Mouse (Mus musculus): ENCODE measurements around the gene Ncaph2. TPM values are rescaled to one million over a fixed set of nuclear protein-coding genes. Genes with fewer than 3 reads are reported as not detected.
A peak's percentile ranks its signal among the peaks of the same experiment; 100 is the strongest.

Ncaph2 gene
- polyA plus RNA-seq, 1 experiment: 185 TPM

DNA sequence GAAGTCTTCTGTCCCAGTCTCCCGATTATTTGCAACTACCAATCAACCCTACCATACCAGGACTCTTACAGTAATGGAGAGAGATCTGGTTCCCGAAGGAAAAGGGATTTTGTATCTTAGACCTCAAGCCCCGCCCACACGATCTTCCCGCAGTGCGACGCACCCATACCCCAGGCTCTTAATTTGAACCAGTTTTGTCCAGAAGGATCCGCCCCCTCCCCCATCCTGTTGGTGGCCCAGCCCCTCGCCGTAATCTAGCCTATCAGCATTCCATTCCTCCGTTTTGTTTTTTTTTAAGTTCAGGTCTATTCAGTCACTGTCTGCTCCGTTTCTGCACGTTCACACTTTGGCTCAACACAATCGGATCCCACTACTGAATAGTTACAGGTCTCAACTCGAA, 853 bp downstream of the Ncaph2 start:
- Histone ChIP-seq H3K4me3 (ENCODE audit: insufficient read depth, poor library complexity, severe bottlenecking) (peak overlapping the region; percentile 94), H3K36me3 (ENCODE audit: control insufficient read depth, insufficient read depth) (peaks cover 61% of the 10 kb centered on the region)
- TF ChIP-seq MYOG (IDR thresholded peaks at IDR 0.05; ENCODE audit: control insufficient read depth, extremely low read depth, insufficient read length) (no peak), MAX (IDR thresholded peaks at IDR 0.05) (peak; percentile 61)

DNA sequence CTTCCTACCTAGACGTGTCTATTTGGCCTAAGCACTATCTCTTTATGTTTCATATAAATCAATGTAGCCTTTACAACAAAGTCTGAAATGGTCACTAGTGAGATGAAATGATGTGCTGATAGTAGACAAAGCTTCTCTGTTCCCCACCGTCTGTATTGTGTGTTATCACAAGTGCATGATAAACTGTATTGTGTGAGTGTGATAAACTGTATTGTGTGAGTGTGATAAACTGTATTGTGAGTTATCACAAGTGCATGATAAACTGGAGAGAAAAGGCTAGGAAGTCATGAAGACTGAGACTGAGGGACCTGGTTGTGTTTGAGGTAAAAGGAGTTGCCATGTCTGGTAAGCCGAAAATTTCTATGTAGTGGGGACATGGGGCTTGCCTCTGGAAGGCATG, 3.3 kb downstream of the Ncaph2 start:
- no peaks in the 10 kb centered on the region for H3K27me3 ChIP-seq (ENCODE audit: control insufficient read depth, insufficient read depth, insufficient read length)
- no peak for TF ChIP-seq CTCF (IDR thresholded peaks at IDR 0.05; ENCODE audit: control insufficient read depth, insufficient read depth, insufficient read length)
- TF ChIP-seq MYOG (IDR thresholded peaks at IDR 0.05; ENCODE audit: control insufficient read depth, extremely low read depth, insufficient read length): no peak
- TF ChIP-seq MAX (IDR thresholded peaks at IDR 0.05): no peak
- no peak for TF ChIP-seq MYOD1 (IDR thresholded peaks at IDR 0.05; ENCODE audit: control insufficient read depth, insufficient read length, low read depth)
- no peak for TF ChIP-seq FOSL1 (IDR thresholded peaks at IDR 0.05; ENCODE audit: insufficient read depth, low read length, poor library complexity, severe bottlenecking)
- no peak for TF ChIP-seq CEBPB (IDR thresholded peaks at IDR 0.05; ENCODE audit: low read depth)
- no peak for TF ChIP-seq USF1 (IDR thresholded peaks at IDR 0.05; ENCODE audit: low read depth)
- H3ac ChIP-seq (ENCODE audit: control insufficient read depth, insufficient read length, low read depth): no peak overlapping the region
- H3K79me2 ChIP-seq (ENCODE audit: control insufficient read depth, insufficient read depth): peaks cover 96% of the 10 kb centered on the region
- peaks cover 67% of the 10 kb centered on the region for H3K79me3 ChIP-seq (ENCODE audit: low read depth)
- H3K36me3 ChIP-seq (ENCODE audit: control insufficient read depth, insufficient read depth): peaks cover 60% of the 10 kb centered on the region
- no peak overlapping the region for H3K4me3 ChIP-seq (ENCODE audit: insufficient read depth, poor library complexity, severe bottlenecking)

More for the DNA sequence above, 853 bp downstream of the Ncaph2 start:
- peaks cover 65% of the 10 kb centered on the region for H3K79me3 ChIP-seq (ENCODE audit: low read depth)
- H3K79me2 ChIP-seq (ENCODE audit: control insufficient read depth, insufficient read depth): peaks cover 89% of the 10 kb centered on the region
- no peaks in the 10 kb centered on the region for H3K27me3 ChIP-seq (ENCODE audit: control insufficient read depth, insufficient read depth, insufficient read length)
- H3ac ChIP-seq (ENCODE audit: control insufficient read depth, insufficient read length, low read depth): peak overlapping the region; percentile 81

DNA sequence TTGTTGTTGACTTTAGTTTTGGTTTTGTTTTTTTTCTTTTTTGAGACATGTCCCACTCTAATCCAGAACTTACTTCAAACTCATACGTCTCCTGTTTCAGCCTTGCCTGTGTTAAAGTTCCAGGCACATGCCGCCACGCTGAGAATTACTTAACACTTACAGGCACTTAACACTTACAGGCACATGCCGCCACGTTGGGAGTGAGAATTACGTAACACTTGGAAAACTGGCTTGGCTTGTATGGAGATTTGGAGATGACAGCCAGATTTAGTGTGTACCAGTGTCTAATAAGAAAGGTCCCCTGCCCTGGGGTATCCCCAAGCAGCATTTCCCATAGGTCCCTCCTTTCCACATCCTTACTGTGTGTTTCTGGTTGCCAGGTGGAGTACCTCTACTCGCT, 7.5 kb downstream of the Ncaph2 start:
- Histone ChIP-seq H3K4me3 (ENCODE audit: insufficient read depth, poor library complexity, severe bottlenecking) (no peak overlapping the region), H3K79me3 (ENCODE audit: low read depth) (peaks cover 37% of the 10 kb centered on the region), H3ac (ENCODE audit: control insufficient read depth, insufficient read length, low read depth) (no peak overlapping the region), H3K36me3 (ENCODE audit: control insufficient read depth, insufficient read depth) (peaks cover 95% of the 10 kb centered on the region), H3K27me3 (ENCODE audit: control insufficient read depth, insufficient read depth, insufficient read length) (no peaks in the 10 kb centered on the region), H3K79me2 (ENCODE audit: control insufficient read depth, insufficient read depth) (peaks cover 54% of the 10 kb centered on the region)
- TF ChIP-seq CTCF (IDR thresholded peaks at IDR 0.05; ENCODE audit: control insufficient read depth, insufficient read depth, insufficient read length) (no peak), MAX (IDR thresholded peaks at IDR 0.05) (no peak), MYOG (IDR thresholded peaks at IDR 0.05; ENCODE audit: control insufficient read depth, extremely low read depth, insufficient read length) (no peak), USF1 (IDR thresholded peaks at IDR 0.05; ENCODE audit: low read depth) (no peak), CEBPB (IDR thresholded peaks at IDR 0.05; ENCODE audit: low read depth) (no peak), MYOD1 (IDR thresholded peaks at IDR 0.05; ENCODE audit: control insufficient read depth, insufficient read length, low read depth) (no peak), FOSL1 (IDR thresholded peaks at IDR 0.05; ENCODE audit: insufficient read depth, low read length, poor library complexity, severe bottlenecking) (no peak)

DNA sequence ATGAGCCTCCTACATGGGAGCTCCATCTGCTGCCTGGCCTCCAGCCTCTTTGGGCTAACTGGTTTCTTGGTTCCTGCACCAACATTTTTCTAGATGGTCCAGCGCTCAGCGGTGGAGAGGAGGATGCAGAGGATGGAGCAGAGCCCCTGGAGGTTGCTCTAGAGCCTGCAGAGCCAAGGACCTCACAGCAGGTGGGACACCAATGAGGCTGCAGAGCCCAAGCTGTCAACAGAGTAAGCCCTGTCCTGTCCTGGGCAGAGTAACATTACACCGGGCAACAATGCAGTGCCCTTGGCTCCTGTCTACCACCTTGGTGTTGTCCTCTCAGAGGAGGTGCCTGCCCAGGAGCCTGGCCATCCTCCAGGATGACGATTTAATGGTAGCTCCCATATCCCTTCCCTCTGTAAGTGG, 9.6 kb downstream of the Ncaph2 start:
- Histone ChIP-seq H3K4me3 (ENCODE audit: insufficient read depth, poor library complexity, severe bottlenecking) (no peak overlapping the region), H3K27me3 (ENCODE audit: control insufficient read depth, insufficient read depth, insufficient read length) (no peaks in the 10 kb centered on the region), H3K36me3 (ENCODE audit: control insufficient read depth, insufficient read depth) (peaks cover 99% of the 10 kb centered on the region), H3ac (ENCODE audit: control insufficient read depth, insufficient read length, low read depth) (no peak overlapping the region), H3K79me3 (ENCODE audit: low read depth) (peaks cover 17% of the 10 kb centered on the region), H3K79me2 (ENCODE audit: control insufficient read depth, insufficient read depth) (peaks cover 33% of the 10 kb centered on the region)
- no peak for TF ChIP-seq MAX (IDR thresholded peaks at IDR 0.05)
- no peak for TF ChIP-seq FOSL1 (IDR thresholded peaks at IDR 0.05; ENCODE audit: insufficient read depth, low read length, poor library complexity, severe bottlenecking)
- TF ChIP-seq USF1 (IDR thresholded peaks at IDR 0.05; ENCODE audit: low read depth): no peak
- no peak for TF ChIP-seq MYOD1 (IDR thresholded peaks at IDR 0.05; ENCODE audit: control insufficient read depth, insufficient read length, low read depth)
- TF ChIP-seq CEBPB (IDR thresholded peaks at IDR 0.05; ENCODE audit: low read depth): no peak
- no peak for TF ChIP-seq CTCF (IDR thresholded peaks at IDR 0.05; ENCODE audit: control insufficient read depth, insufficient read depth, insufficient read length)
- TF ChIP-seq MYOG (IDR thresholded peaks at IDR 0.05; ENCODE audit: control insufficient read depth, extremely low read depth, insufficient read length): no peak

DNA sequence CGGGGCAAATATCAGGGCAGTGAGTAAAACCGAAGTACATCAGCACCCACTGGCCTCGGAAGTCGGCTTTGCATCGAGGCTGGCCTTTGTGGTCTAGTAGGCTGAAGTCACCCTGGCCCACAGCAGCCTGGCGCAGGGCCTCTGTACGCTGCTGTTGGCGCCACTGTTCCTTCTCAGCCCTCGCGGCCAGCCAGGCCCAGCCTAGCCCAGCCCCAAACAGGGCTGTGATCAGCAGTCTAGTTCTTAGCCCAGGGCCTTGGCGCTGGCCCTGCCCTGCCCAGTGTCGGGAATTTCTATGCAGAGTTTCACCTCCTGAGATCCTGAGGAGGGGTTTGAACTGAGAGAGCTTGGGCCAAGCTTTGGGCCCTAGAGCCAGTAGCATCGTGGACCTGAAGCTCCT, 16.5 kb downstream of the Ncaph2 start:
- no peak for TF ChIP-seq MYOD1 (IDR thresholded peaks at IDR 0.05; ENCODE audit: control insufficient read depth, insufficient read length, low read depth)
- no peak for TF ChIP-seq USF1 (IDR thresholded peaks at IDR 0.05; ENCODE audit: low read depth)
- no peak for TF ChIP-seq MAX (IDR thresholded peaks at IDR 0.05)
- no peak for TF ChIP-seq CEBPB (IDR thresholded peaks at IDR 0.05; ENCODE audit: low read depth)
- no peak for TF ChIP-seq FOSL1 (IDR thresholded peaks at IDR 0.05; ENCODE audit: insufficient read depth, low read length, poor library complexity, severe bottlenecking)
- TF ChIP-seq MYOG (IDR thresholded peaks at IDR 0.05; ENCODE audit: control insufficient read depth, extremely low read depth, insufficient read length): no peak
- TF ChIP-seq CTCF (IDR thresholded peaks at IDR 0.05; ENCODE audit: control insufficient read depth, insufficient read depth, insufficient read length): no peak

DNA sequence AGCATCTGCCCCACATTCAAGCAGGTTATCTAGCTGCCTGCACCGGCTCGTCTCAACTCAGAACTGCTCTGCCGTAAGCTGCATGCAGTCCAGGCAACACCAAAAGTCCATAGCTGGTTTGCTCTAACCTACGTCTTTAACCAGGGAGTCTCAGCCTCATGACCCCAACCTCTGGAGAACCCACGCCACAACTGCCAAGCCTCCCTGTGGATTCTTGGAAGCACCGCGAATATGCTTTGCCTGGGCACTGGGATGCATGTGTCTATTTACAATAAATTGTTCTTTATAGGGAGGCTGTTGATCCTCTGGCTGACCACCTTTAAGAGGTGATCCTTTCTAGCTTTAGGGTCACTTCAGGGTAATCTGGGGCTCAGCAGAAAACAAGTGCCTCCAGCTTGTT, 17.0 kb downstream of the Ncaph2 start:
- TF ChIP-seq FOSL1 (IDR thresholded peaks at IDR 0.05; ENCODE audit: insufficient read depth, low read length, poor library complexity, severe bottlenecking) (no peak), MYOD1 (IDR thresholded peaks at IDR 0.05; ENCODE audit: control insufficient read depth, insufficient read length, low read depth) (no peak), CTCF (IDR thresholded peaks at IDR 0.05; ENCODE audit: control insufficient read depth, insufficient read depth, insufficient read length) (no peak), MYOG (IDR thresholded peaks at IDR 0.05; ENCODE audit: control insufficient read depth, extremely low read depth, insufficient read length) (no peak), MAX (IDR thresholded peaks at IDR 0.05) (no peak), CEBPB (IDR thresholded peaks at IDR 0.05; ENCODE audit: low read depth) (no peak), USF1 (IDR thresholded peaks at IDR 0.05; ENCODE audit: low read depth) (no peak)
- peak overlapping the region; percentile 87 for H3K4me3 ChIP-seq (ENCODE audit: insufficient read depth, poor library complexity, severe bottlenecking)

More for the DNA sequence above, 16.5 kb downstream of the Ncaph2 start:
- Histone ChIP-seq H3K4me3 (ENCODE audit: insufficient read depth, poor library complexity, severe bottlenecking) (no peak overlapping the region), H3K36me3 (ENCODE audit: control insufficient read depth, insufficient read depth) (peaks cover 58% of the 10 kb centered on the region), H3ac (ENCODE audit: control insufficient read depth, insufficient read length, low read depth) (no peak overlapping the region), H3K79me2 (ENCODE audit: control insufficient read depth, insufficient read depth) (peaks cover 30% of the 10 kb centered on the region), H3K79me3 (ENCODE audit: low read depth) (peaks cover 13% of the 10 kb centered on the region), H3K27me3 (ENCODE audit: control insufficient read depth, insufficient read depth, insufficient read length) (peaks cover 6% of the 10 kb centered on the region)

More for the DNA sequence above, 17.0 kb downstream of the Ncaph2 start:
- H3ac ChIP-seq (ENCODE audit: control insufficient read depth, insufficient read length, low read depth): peak overlapping the region; percentile 74
- H3K27me3 ChIP-seq (ENCODE audit: control insufficient read depth, insufficient read depth, insufficient read length): peaks cover 11% of the 10 kb centered on the region
- peaks cover 53% of the 10 kb centered on the region for H3K36me3 ChIP-seq (ENCODE audit: control insufficient read depth, insufficient read depth)
- H3K79me3 ChIP-seq (ENCODE audit: low read depth): peaks cover 13% of the 10 kb centered on the region
- H3K79me2 ChIP-seq (ENCODE audit: control insufficient read depth, insufficient read depth): peaks cover 30% of the 10 kb centered on the region

Measured in C2C12 (cell line).